Mouse (Mus musculus): ENCODE data around the gene Rpp25. TPM values are rescaled to one million over a fixed set of nuclear protein-coding genes. Genes with fewer than 3 reads are reported as not detected.

Rpp25 gene
- polyA plus RNA-seq (2011; ENCODE audit: insufficient read length, low read depth, missing spikeins), result 0.61 TPM in 1 of 2 replicates, not detected in the other

- peak within 1 kb of the TSS; percentile 14; the same call in 1 of the 2 replicates for H3K4me3 ChIP-seq (ENCODE audit: insufficient read depth, low read length)
- H3K4me1 ChIP-seq (ENCODE audit: control insufficient read depth, insufficient read depth, low read length), result peaks cover 13% of the 10 kb centered on the region
- TF ChIP-seq CTCF (IDR thresholded peaks at IDR 0.05; ENCODE audit: borderline replicate concordance, insufficient read depth, low read length) (no peak), POLR2A (IDR thresholded peaks at IDR 0.05; ENCODE audit: low read depth, low read length) (no peak)
- H3K27ac ChIP-seq (ENCODE audit: insufficient read depth, low read length), result no peak within 1 kb of the TSS
Measured at GRCm38 (mm10) chr9:57503622-57504380, at the start of gene Rpp25. Rpp25 (plus strand) TSS chr9:57504026.

GRCm38 (mm10) chr9:57459707-57460106 is 44.1 kb upstream of the Rpp25 start:
- no peak for TF ChIP-seq POLR2A (IDR thresholded peaks at IDR 0.05; ENCODE audit: low read depth, low read length)
- no peak for TF ChIP-seq CTCF (IDR thresholded peaks at IDR 0.05; ENCODE audit: borderline replicate concordance, insufficient read depth, low read length)
- no peak overlapping the region for H3K27ac ChIP-seq (ENCODE audit: insufficient read depth, low read length)
- H3K4me1 ChIP-seq (ENCODE audit: control insufficient read depth, insufficient read depth, low read length), result no peaks in the 10 kb centered on the region

GRCm38 (mm10) chr9:57462866-57463265 is 41.0 kb upstream of the Rpp25 start:
- Histone ChIP-seq H3K4me3 (ENCODE audit: insufficient read depth, low read length) (no peak overlapping the region), H3K4me1 (ENCODE audit: control insufficient read depth, insufficient read depth, low read length) (no peaks in the 10 kb centered on the region), H3K27ac (ENCODE audit: insufficient read depth, low read length) (no peak overlapping the region)
- TF ChIP-seq CTCF (IDR thresholded peaks at IDR 0.05; ENCODE audit: borderline replicate concordance, insufficient read depth, low read length), result no peak
- no peak for TF ChIP-seq POLR2A (IDR thresholded peaks at IDR 0.05; ENCODE audit: low read depth, low read length)

More at GRCm38 (mm10) chr9:57459707-57460106, 44.1 kb upstream of the Rpp25 start:
- H3K4me3 ChIP-seq (ENCODE audit: insufficient read depth, low read length), result no peak overlapping the region

GRCm38 (mm10) chr9:57466101-57466500 is 37.7 kb upstream of the Rpp25 start:
- Histone ChIP-seq H3K4me1 (ENCODE audit: control insufficient read depth, insufficient read depth, low read length) (no peaks in the 10 kb centered on the region), H3K4me3 (ENCODE audit: insufficient read depth, low read length) (no peak overlapping the region), H3K27ac (ENCODE audit: insufficient read depth, low read length) (no peak overlapping the region)
- TF ChIP-seq POLR2A (IDR thresholded peaks at IDR 0.05; ENCODE audit: low read depth, low read length), result no peak
- no peak for TF ChIP-seq CTCF (IDR thresholded peaks at IDR 0.05; ENCODE audit: borderline replicate concordance, insufficient read depth, low read length)

GRCm38 (mm10) chr9:57467271-57467771 is 36.5 kb upstream of the Rpp25 start:
- Histone ChIP-seq H3K27ac (ENCODE audit: insufficient read depth, low read length) (no peak overlapping the region), H3K4me1 (ENCODE audit: control insufficient read depth, insufficient read depth, low read length) (no peaks in the 10 kb centered on the region), H3K4me3 (ENCODE audit: insufficient read depth, low read length) (peak overlapping the region; percentile 69)
- TF ChIP-seq CTCF (IDR thresholded peaks at IDR 0.05; ENCODE audit: borderline replicate concordance, insufficient read depth, low read length), result no peak
- no peak for TF ChIP-seq POLR2A (IDR thresholded peaks at IDR 0.05; ENCODE audit: low read depth, low read length)

GRCm38 (mm10) chr9:57467896-57468549 is 35.8 kb upstream of the Rpp25 start, which contains the start of gene Scamp5:
Scamp5 (minus strand) TSS chr9:57468060.
- Histone ChIP-seq H3K4me1 (ENCODE audit: control insufficient read depth, insufficient read depth, low read length) (no peaks in the 10 kb centered on the region), H3K4me3 (ENCODE audit: insufficient read depth, low read length) (peak within 1 kb of the TSS; percentile 69), H3K27ac (ENCODE audit: insufficient read depth, low read length) (no peak within 1 kb of the TSS)
- TF ChIP-seq POLR2A (IDR thresholded peaks at IDR 0.05; ENCODE audit: low read depth, low read length) (peak; percentile 70), CTCF (IDR thresholded peaks at IDR 0.05; ENCODE audit: borderline replicate concordance, insufficient read depth, low read length) (no peak)

- no peak overlapping the region for H3K4me3 ChIP-seq (ENCODE audit: insufficient read depth, low read length)
- no peaks in the 10 kb centered on the region for H3K4me1 ChIP-seq (ENCODE audit: control insufficient read depth, insufficient read depth, low read length)
- no peak overlapping the region for H3K27ac ChIP-seq (ENCODE audit: insufficient read depth, low read length)
- no peak for TF ChIP-seq POLR2A (IDR thresholded peaks at IDR 0.05; ENCODE audit: low read depth, low read length)
- no peak for TF ChIP-seq CTCF (IDR thresholded peaks at IDR 0.05; ENCODE audit: borderline replicate concordance, insufficient read depth, low read length)
Measured at GRCm38 (mm10) chr9:57468914-57469313, 34.9 kb upstream of the Rpp25 start.

- no peak overlapping the region for H3K4me3 ChIP-seq (ENCODE audit: insufficient read depth, low read length)
- H3K27ac ChIP-seq (ENCODE audit: insufficient read depth, low read length), result no peak overlapping the region
- H3K4me1 ChIP-seq (ENCODE audit: control insufficient read depth, insufficient read depth, low read length), result no peaks in the 10 kb centered on the region
- TF ChIP-seq CTCF (IDR thresholded peaks at IDR 0.05; ENCODE audit: borderline replicate concordance, insufficient read depth, low read length) (peak; percentile 56; the same call in 1 of the 2 replicates), POLR2A (IDR thresholded peaks at IDR 0.05; ENCODE audit: low read depth, low read length) (no peak)
Measured at GRCm38 (mm10) chr9:57485774-57486173, 18.1 kb upstream of the Rpp25 start.

GRCm38 (mm10) chr9:57487807-57488206 is 16.0 kb upstream of the Rpp25 start:
- TF ChIP-seq POLR2A (IDR thresholded peaks at IDR 0.05; ENCODE audit: low read depth, low read length) (no peak), CTCF (IDR thresholded peaks at IDR 0.05; ENCODE audit: borderline replicate concordance, insufficient read depth, low read length) (no peak)
- Histone ChIP-seq H3K4me1 (ENCODE audit: control insufficient read depth, insufficient read depth, low read length) (no peaks in the 10 kb centered on the region), H3K4me3 (ENCODE audit: insufficient read depth, low read length) (no peak overlapping the region), H3K27ac (ENCODE audit: insufficient read depth, low read length) (no peak overlapping the region)
